Mouse (Mus musculus) liver, embryonic 18 days (tissue): ENCODE data around the gene Zfp574. TPM values are rescaled to one million over a fixed set of nuclear protein-coding genes. Genes with fewer than 3 reads are reported as not detected.

Source experiments
- polyA plus RNA-seq: library from polyadenylated mRNA; depleted of rRNA; stranded (reverse); fragments of >200 nt; gene quantifications from 2 replicates; pipeline ENCODE4 v1.2.3, GENCODE M21; 2012; rRNA removed

Gene Zfp574
- 8.8 and 10.5 TPM in 2 replicates for polyA plus RNA-seq

GRCm38 (mm10) chr7:25071979-25072715, at the start of gene Zfp574, which contains the start of gene Grik5:
Gene Zfp574, plus strand, starts transcription at chr7:25072567.
Gene Grik5, minus strand, starts transcription at chr7:25072346.

Other genes with a start within 250 kb of the Zfp574 start
- gene Gm9844, start 210.4 kb upstream of the Zfp574 start, polyA plus RNA-seq, result 3.8 and 4.1 TPM in 2 replicates
- gene Lypd4, start 202.6 kb upstream of the Zfp574 start, polyA plus RNA-seq, result not detected in 2 replicates
- gene Dmrtc2, start 202.5 kb upstream of the Zfp574 start, polyA plus RNA-seq, result not detected in 2 replicates
- gene Rps19, start 188.2 kb upstream of the Zfp574 start, polyA plus RNA-seq, result 500 and 552 TPM in 2 replicates
- 15.1 and 20.2 TPM in 2 replicates for gene Cd79a, start 175.2 kb upstream of the Zfp574 start, polyA plus RNA-seq
- gene Arhgef1, start 169.7 kb upstream of the Zfp574 start, polyA plus RNA-seq, result 42.5 and 57.9 TPM in 2 replicates
- gene Gm4881, start 128.1 kb upstream of the Zfp574 start, polyA plus RNA-seq, result not detected in 2 replicates
- 84.6 and 89.7 TPM in 2 replicates for gene Rabac1, start 99.8 kb upstream of the Zfp574 start, polyA plus RNA-seq
- gene Atp1a3, start 66.6 kb upstream of the Zfp574 start, polyA plus RNA-seq, result 0.66 and 0.78 TPM in 2 replicates
- 5.0 and 6.4 TPM in 2 replicates for gene Grik5, start 221 bp upstream of the Zfp574 start, polyA plus RNA-seq
- gene Pou2f2, start 107.2 kb downstream of the Zfp574 start, polyA plus RNA-seq, result 0.78 and 1.2 TPM in 2 replicates
- gene Dedd2, start 148.0 kb downstream of the Zfp574 start, polyA plus RNA-seq, result 21.9 and 22.7 TPM in 2 replicates
- gene Zfp526, start 148.9 kb downstream of the Zfp574 start, polyA plus RNA-seq, result 3.0 and 3.4 TPM in 2 replicates
- 36.1 and 41.2 TPM in 2 replicates for gene Gsk3a, start 165.3 kb downstream of the Zfp574 start, polyA plus RNA-seq
- 8.3 and 9.0 TPM in 2 replicates for gene Erf, start 178.2 kb downstream of the Zfp574 start, polyA plus RNA-seq
- 10.4 and 13.0 TPM in 2 replicates for gene Cic, start 195.1 kb downstream of the Zfp574 start, polyA plus RNA-seq
- 25.4 and 28.3 TPM in 2 replicates for gene Pafah1b3, start 225.4 kb downstream of the Zfp574 start, polyA plus RNA-seq
- 0.02 and 0.05 TPM in 2 replicates for gene Prr19, start 228.8 kb downstream of the Zfp574 start, polyA plus RNA-seq
- gene Tmem145, start 233.5 kb downstream of the Zfp574 start, polyA plus RNA-seq, result 0.05 and 0.08 TPM in 2 replicates
- 1.1 and 1.4 TPM in 2 replicates for gene Megf8, start 244.6 kb downstream of the Zfp574 start, polyA plus RNA-seq